Mouse (Mus musculus) ES-E14 (cell line): ENCODE data around the gene Tpcn2. TPM values are rescaled to one million over a fixed set of nuclear protein-coding genes. Genes with fewer than 3 reads are reported as not detected.

Experiments
- DNase-seq: peaks from one replicate; pipeline ENCODE4 v3.0.0-alpha.2; 2013; ENCODE audit warnings: low read depth, low spot score
- H3K27ac ChIP-seq: 2 replicates; pipeline ENCODE4 v1.5.1; 2012; ENCODE audit warnings: low read depth, mild to moderate bottlenecking, low read length, moderate library complexity, mixed read lengths; ENCODE audit not compliant: poor library complexity, insufficient read depth, severe bottlenecking
- H3K36me3 ChIP-seq: 2 replicates; pipeline ENCODE4 v1.6.1; 2012; ENCODE audit warnings: mild to moderate bottlenecking, low read length, moderate library complexity, mixed read lengths; ENCODE audit not compliant: control insufficient read depth, poor library complexity, insufficient read depth, severe bottlenecking
- H3K4me1 ChIP-seq, 2 experiments: fragments of 150-350 bp in 1 of 2; sonication (generic) in 1 of 2; 2 replicates each; pipeline ENCODE4 v1.6.1; 2012; ENCODE audit warnings: low read length in 2 of 2, mild to moderate bottlenecking in 1 of 2, mixed read lengths in 1 of 2; ENCODE audit not compliant: control insufficient read depth in 2 of 2, insufficient read depth in 2 of 2, poor library complexity in 1 of 2
- H3K4me3 ChIP-seq, 2 experiments: fragments of 150-350 bp in 1 of 2; sonication (generic) in 1 of 2; 2 replicates each; pipeline ENCODE4 v1.5.1; 2012; ENCODE audit warnings: low read length in 2 of 2, low read depth in 1 of 2, mild to moderate bottlenecking in 1 of 2, mixed read lengths in 1 of 2; ENCODE audit not compliant: insufficient read depth in 1 of 2, poor library complexity in 1 of 2, severe bottlenecking in 1 of 2
- H3K9ac ChIP-seq: 2 replicates; pipeline ENCODE4 v1.6.1; 2012; ENCODE audit warnings: low read depth, mild to moderate bottlenecking, low read length, mixed read lengths; ENCODE audit not compliant: poor library complexity, insufficient read depth, severe bottlenecking
- H3K9me3 ChIP-seq: fragments of 150-350 bp; sonication (generic); 2 replicates; pipeline ENCODE4 v1.6.1; 2012; ENCODE audit warnings: low read depth, mild to moderate bottlenecking, low read length; ENCODE audit not compliant: control insufficient read depth, insufficient read depth
- CHD2 ChIP-seq: IDR thresholded peaks from 2 replicates; pipeline ENCODE4 v1.6.1; 2014; ENCODE audit warnings: mild to moderate bottlenecking, low read depth, low read length, inconsistent platforms
- HCFC1 ChIP-seq: IDR thresholded peaks from 2 replicates; pipeline ENCODE4 v1.6.1; 2012; ENCODE audit warnings: low read length, inconsistent platforms, borderline replicate concordance; ENCODE audit not compliant: insufficient read depth
- MAFK ChIP-seq: IDR thresholded peaks from 2 replicates; pipeline ENCODE4 v1.6.1; 2014; ENCODE audit warnings: mild to moderate bottlenecking, low read depth, low read length, inconsistent platforms; ENCODE audit not compliant: insufficient read depth
- ZC3H11A ChIP-seq: IDR thresholded peaks from 2 replicates; pipeline ENCODE4 v1.6.1; 2012; ENCODE audit warnings: low read depth, mild to moderate bottlenecking, inconsistent platforms, low read length, borderline replicate concordance
- ZNF384 ChIP-seq: IDR thresholded peaks from 2 replicates; pipeline ENCODE4 v1.6.1; 2012; ENCODE audit warnings: low read depth, low read length, inconsistent platforms
- in situ Hi-C, 2 experiments: fragments of 600-800 bp; cut with MboI; formaldehyde crosslinking; loops; one replicate each; pipeline ENCODE4 v1.15.1; 2025; ENCODE audit warnings: low sequenced_read_pairs in 2 of 2, inconsistent platforms in 1 of 2; ENCODE audit not compliant: unreplicated experiment in 2 of 2
- total RNA-seq: library from RNA; depleted of rRNA; stranded (reverse); fragments of 300-350 nt; gene quantifications from 2 replicates; pipeline ENCODE4 v1.2.3, GENCODE M21; 2012; rRNA removed

The Tpcn2 gene
- total RNA-seq, 1 experiment = 10.1 TPM

DNA sequence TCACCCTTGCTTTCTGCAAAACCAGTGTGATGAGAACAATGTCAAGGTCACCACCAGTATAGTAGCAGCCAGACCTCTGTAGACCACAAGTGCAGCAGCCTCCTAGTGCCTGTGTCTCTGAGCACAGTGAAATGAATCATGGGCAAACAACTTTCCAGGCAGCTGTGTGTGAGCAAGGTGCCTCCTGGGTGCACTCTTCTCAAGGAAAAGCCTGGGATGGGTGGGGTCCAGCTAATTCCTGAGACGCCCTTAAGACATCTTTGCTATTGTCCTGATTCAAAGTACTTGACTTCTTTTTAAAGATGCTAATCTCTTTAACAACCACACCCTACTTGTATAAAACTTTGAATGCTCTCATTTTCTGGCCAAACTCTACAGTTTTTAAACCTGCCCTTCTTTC, 144.7 kb downstream of the Tpcn2 start:
- H3K4me1 ChIP-seq = peaks cover 15 to 25% of the 10 kb centered on the region in 2 experiments
- no peak overlapping the region for H3K4me3 ChIP-seq
- H3K36me3 ChIP-seq = no peaks in the 10 kb centered on the region
- peaks cover 2% of the 10 kb centered on the region for H3K9me3 ChIP-seq
- peak overlapping the region; percentile 99 for H3K27ac ChIP-seq
- no peak overlapping the region for H3K9ac ChIP-seq
- DNase-seq = peak; percentile 92
- peak; percentile 71 for TF ChIP-seq CHD2
- TF ChIP-seq HCFC1 = 0 out of 2 replicates have a peak, but pooled peaks have one; percentile 30
- TF ChIP-seq ZNF384 = no peak
- TF ChIP-seq MAFK = no peak
- no peak for TF ChIP-seq ZC3H11A
- in situ Hi-C loops = no loop called here

DNA sequence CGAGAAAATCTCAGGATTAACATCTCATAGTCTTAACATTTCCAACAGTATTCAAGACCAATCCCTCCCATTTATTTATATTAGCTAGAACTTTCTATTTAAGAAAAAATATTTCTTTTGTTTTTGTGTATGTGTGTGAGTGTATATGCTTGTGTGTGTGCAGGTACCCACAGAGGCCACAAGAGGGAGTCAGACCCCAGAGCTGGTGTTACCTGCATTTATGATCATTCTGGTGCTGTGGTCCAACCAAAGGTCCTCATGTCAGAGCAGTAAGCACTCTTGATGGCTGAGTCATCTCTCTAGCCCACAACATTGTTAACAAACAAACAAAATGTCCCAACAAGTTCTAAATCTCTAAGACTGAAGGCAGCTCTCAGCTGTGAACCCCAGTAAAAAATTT, 145.9 kb downstream of the Tpcn2 start:
- no peak overlapping the region for H3K9ac ChIP-seq
- H3K4me1 ChIP-seq = peaks cover 15 to 33% of the 10 kb centered on the region in 2 experiments
- in situ Hi-C loops = no loop called here
- H3K4me3 ChIP-seq = no peak overlapping the region
- peaks cover 2% of the 10 kb centered on the region for H3K9me3 ChIP-seq
- H3K27ac ChIP-seq = peak overlapping the region; percentile 99; the same call in 1 of the 2 replicates
- no peak for TF ChIP-seq ZNF384
- TF ChIP-seq ZC3H11A = 0 out of 2 replicates have a peak, but pooled peaks have one; percentile 26
- TF ChIP-seq HCFC1 = 0 out of 2 replicates have a peak, but pooled peaks have one; percentile 37
- DNase-seq = no peak
- no peaks in the 10 kb centered on the region for H3K36me3 ChIP-seq

- no peak overlapping the region for H3K9ac ChIP-seq
- TF ChIP-seq MAFK (no peak), CHD2 (no peak; the same call in 1 of the 2 replicates), ZNF384 (no peak), HCFC1 (no peak), ZC3H11A (no peak)
These were observed 147.0 kb downstream of the Tpcn2 start for GRCm38 (mm10) chr7:145136831-145137230.

More at GRCm38 (mm10) chr7:145136831-145137230, 147.0 kb downstream of the Tpcn2 start:
- in situ Hi-C loops = no loop called here
- H3K27ac ChIP-seq = no peak overlapping the region; the same call in 1 of the 2 replicates
- no peak overlapping the region for H3K4me3 ChIP-seq
- peaks cover 15 to 31% of the 10 kb centered on the region in 2 experiments for H3K4me1 ChIP-seq
- peaks cover 2% of the 10 kb centered on the region for H3K9me3 ChIP-seq
- H3K36me3 ChIP-seq = no peaks in the 10 kb centered on the region
- no peak for DNase-seq

Other genes with a start within 250 kb of the Tpcn2 start
- gene 1810010D01Rik, start 75.9 kb downstream of the Tpcn2 start, total RNA-seq = 0.69 and 1.0 TPM in 2 replicates
- gene Mrgprf, start 16.8 kb upstream of the Tpcn2 start, total RNA-seq = 0.49 and 0.85 TPM in 2 replicates
- gene Mrgprd, start 30.8 kb upstream of the Tpcn2 start, total RNA-seq = 0.09 TPM in 1 of 2 replicates, not detected in the other